Mouse (Mus musculus) heart, postnatal 0 days (tissue): ENCODE results near the gene Rogdi. TPM values are rescaled to one million over a fixed set of nuclear protein-coding genes. Genes with fewer than 3 reads are reported as not detected.

Experiments used
- ATAC-seq: fragments of 200-750 bp; cut with Nextera tagmentation; 2 replicates; pipeline ENCODE4 v1.8.0; 2017; ENCODE audit warnings: low read depth, moderate number of reproducible peaks, moderate library complexity; ENCODE audit not compliant: insufficient read depth
- DNase-seq: peaks from one replicate; pipeline ENCODE4 v3.0.0-alpha.2; 2016; ENCODE audit warnings: low spot score
- H3K27ac ChIP-seq: fragments of 300-500 bp; sonication (generic); 2 replicates; pipeline ENCODE4 v1.5.1; 2014; ENCODE audit warnings: low read depth, mild to moderate bottlenecking
- H3K27me3 ChIP-seq: fragments of 300-500 bp; sonication (generic); 2 replicates; pipeline ENCODE4 v1.6.1; 2014; ENCODE audit warnings: low read length, mixed read lengths; ENCODE audit not compliant: control insufficient read depth, insufficient read depth
- H3K36me3 ChIP-seq: fragments of 300-500 bp; sonication (generic); replicated peaks from 2 replicates; pipeline ENCODE4 v1.6.1; 2014; ENCODE audit warnings: low read length, mixed read lengths; ENCODE audit not compliant: control insufficient read depth, insufficient read depth
- H3K4me1 ChIP-seq: fragments of 300-500 bp; sonication (generic); 2 replicates; pipeline ENCODE4 v1.6.1; 2014; ENCODE audit warnings: antibody characterized with exemption; ENCODE audit not compliant: control insufficient read depth, insufficient read depth
- H3K4me2 ChIP-seq: fragments of 300-500 bp; sonication (generic); 2 replicates; pipeline ENCODE4 v1.6.1; 2014; ENCODE audit warnings: low read depth, mild to moderate bottlenecking, low read length, moderate library complexity
- H3K4me3 ChIP-seq: fragments of 300-500 bp; sonication (generic); 2 replicates; pipeline ENCODE4 v1.5.1; 2014; ENCODE audit warnings: low read depth, low read length
- H3K9ac ChIP-seq: fragments of 300-500 bp; sonication (generic); replicated peaks from 2 replicates; pipeline ENCODE4 v1.6.1; 2014; ENCODE audit warnings: low read depth, low read length, mixed read lengths
- H3K9me3 ChIP-seq: fragments of 300-500 bp; sonication (generic); replicated peaks from 2 replicates; pipeline ENCODE4 v1.6.1; 2016; ENCODE audit warnings: low read length; ENCODE audit not compliant: control insufficient read depth
- CTCF ChIP-seq: IDR thresholded peaks from 2 replicates; pipeline ENCODE4 v1.5.1; 2016; ENCODE audit warnings: antibody characterized with exemption, control low read depth, low read depth
- EP300 ChIP-seq: IDR thresholded peaks from 2 replicates; pipeline ENCODE4 v1.6.1; 2016; ENCODE audit warnings: antibody characterized with exemption, low read depth
- WGBS: fragments of 180-500 bp; shearing (Covaris S2); extraction: QIAGEN DNeasy Blood & Tissue Kit; methylation state at CpG from one replicate; pipeline ENCODE4 v1.1.7; 2014; 5-methylcytosine and 5-hydroxymethylcytosine counted together
- polyA plus RNA-seq: library from polyadenylated mRNA; unstranded; fragments of >200 nt; fragmentation: Nextera tagmentation; extraction: Ambion mirVana; gene quantifications from 2 replicates; pipeline ENCODE4 v1.2.1, GENCODE M21; 2015
- total RNA-seq: library from RNA; depleted of rRNA; stranded (reverse); fragments of >200 nt; gene quantifications from 2 replicates; pipeline ENCODE4 v1.2.3, GENCODE M21; 2014; ENCODE audit warnings: low replicate concordance

The Rogdi gene
- total and polyA plus RNA-seq, 2 experiments from 2014 or later, result 34.8 to 37.3 TPM

DNA sequence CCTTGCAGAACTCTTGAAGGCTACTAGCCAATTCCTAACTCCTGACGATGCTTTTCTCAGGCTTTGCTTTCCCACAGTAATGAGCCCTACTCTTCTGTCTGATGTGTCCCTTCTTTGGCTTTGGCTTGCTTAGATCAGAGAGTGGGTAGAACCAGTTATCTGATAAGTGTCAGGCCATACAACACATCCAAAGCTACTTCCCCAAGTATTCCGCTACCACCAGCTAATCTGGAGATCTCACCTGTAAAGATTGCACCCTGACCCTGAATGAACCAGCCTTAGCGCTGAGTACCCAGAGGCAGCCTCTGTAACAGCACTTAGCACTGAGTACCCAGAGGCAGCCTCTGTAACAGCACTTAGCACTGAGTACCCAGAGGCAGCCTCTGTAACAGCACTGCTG lies 32.0 kb upstream of the Rogdi start:
- H3K27ac ChIP-seq, result no peak overlapping the region
- H3K27me3 ChIP-seq, result no peaks in the 10 kb centered on the region
- H3K36me3 ChIP-seq, result peaks cover 70% of the 10 kb centered on the region
- H3K9ac ChIP-seq, result no peak overlapping the region
- peaks cover 11% of the 10 kb centered on the region for H3K4me1 ChIP-seq
- no peak overlapping the region for H3K4me2 ChIP-seq
- no peak for ATAC-seq
- WGBS, result 96% methylated on average over 3 of the region's 3 CpGs
- DNase-seq, result no peak
- no peaks in the 10 kb centered on the region for H3K9me3 ChIP-seq
- TF ChIP-seq CTCF (no peak), EP300 (no peak)
- no peak overlapping the region for H3K4me3 ChIP-seq

- no peak overlapping the region for H3K4me2 ChIP-seq
- no peaks in the 10 kb centered on the region for H3K4me1 ChIP-seq
- WGBS, result 81% methylated on average over 5 of the region's 5 CpGs
- peaks cover 97% of the 10 kb centered on the region for H3K36me3 ChIP-seq
- peak; percentile 22 for DNase-seq
- ATAC-seq, result no peak
- H3K27me3 ChIP-seq, result no peaks in the 10 kb centered on the region
- no peak overlapping the region for H3K4me3 ChIP-seq
- TF ChIP-seq CTCF (no peak), EP300 (no peak)
- H3K27ac ChIP-seq, result no peak overlapping the region
- no peak overlapping the region for H3K9ac ChIP-seq
- no peaks in the 10 kb centered on the region for H3K9me3 ChIP-seq
Measured at GRCm38 (mm10) chr16:5036649-5037234, 23.4 kb upstream of the Rogdi start.

- WGBS, result 97% methylated on average over 3 of the region's 3 CpGs
Measured at GRCm38 (mm10) chr16:5035591-5035990, 22.2 kb upstream of the Rogdi start.

GRCm38 (mm10) chr16:5029847-5030246 lies 16.5 kb upstream of the Rogdi start:
- ATAC-seq, result no peak
- H3K27me3 ChIP-seq, result no peaks in the 10 kb centered on the region
- no peak for DNase-seq
- H3K27ac ChIP-seq, result no peak overlapping the region
- H3K36me3 ChIP-seq, result peaks cover 100% of the 10 kb centered on the region
- TF ChIP-seq EP300 (no peak), CTCF (no peak)
- H3K4me2 ChIP-seq, result no peak overlapping the region
- 60% methylated on average over 2 of the region's 2 CpGs for WGBS
- H3K9me3 ChIP-seq, result no peaks in the 10 kb centered on the region
- no peaks in the 10 kb centered on the region for H3K4me1 ChIP-seq
- H3K4me3 ChIP-seq, result no peak overlapping the region
- H3K9ac ChIP-seq, result no peak overlapping the region

More at GRCm38 (mm10) chr16:5035591-5035990, 22.2 kb upstream of the Rogdi start:
- Histone ChIP-seq H3K4me3 (no peak overlapping the region), H3K9ac (no peak overlapping the region), H3K36me3 (peaks cover 97% of the 10 kb centered on the region), H3K27me3 (no peaks in the 10 kb centered on the region), H3K4me2 (no peak overlapping the region), H3K9me3 (no peaks in the 10 kb centered on the region), H3K4me1 (no peaks in the 10 kb centered on the region), H3K27ac (no peak overlapping the region)
- no peak for DNase-seq
- TF ChIP-seq CTCF, result no peak
- TF ChIP-seq EP300, result no peak
- no peak for ATAC-seq

- no peak overlapping the region for H3K9ac ChIP-seq
- 94% methylated on average over 3 of the region's 3 CpGs for WGBS
- ATAC-seq (no peak), DNase-seq (no peak)
- H3K4me1 ChIP-seq, result no peaks in the 10 kb centered on the region
- H3K4me2 ChIP-seq, result no peak overlapping the region
- H3K4me3 ChIP-seq, result no peak overlapping the region
- H3K36me3 ChIP-seq, result peaks cover 99% of the 10 kb centered on the region
- H3K27ac ChIP-seq, result no peak overlapping the region
- no peaks in the 10 kb centered on the region for H3K27me3 ChIP-seq
- TF ChIP-seq CTCF (no peak), EP300 (no peak)
- no peaks in the 10 kb centered on the region for H3K9me3 ChIP-seq
Measured at GRCm38 (mm10) chr16:5024021-5024420, 10.7 kb upstream of the Rogdi start.

- TF ChIP-seq CTCF (no peak), EP300 (no peak)
- H3K9ac ChIP-seq, result no peak overlapping the region
- 86% methylated on average over 4 of the region's 4 CpGs for WGBS
Measured at GRCm38 (mm10) chr16:5014578-5014977, 1.2 kb upstream of the Rogdi start.

More at GRCm38 (mm10) chr16:5014578-5014977, 1.2 kb upstream of the Rogdi start:
- Histone ChIP-seq H3K27me3 (no peaks in the 10 kb centered on the region), H3K4me2 (no peak overlapping the region), H3K4me1 (0 out of 2 replicates have a peak, but pooled peaks cover 6% of the 10 kb centered on the region), H3K9me3 (no peaks in the 10 kb centered on the region), H3K4me3 (no peak overlapping the region), H3K36me3 (peaks cover 52% of the 10 kb centered on the region), H3K27ac (no peak overlapping the region)
- ATAC-seq, result no peak
- DNase-seq, result no peak
